Mouse (Mus musculus) kidney, postnatal 36 days (tissue): ENCODE measurements around the gene Rnf26.
A peak's percentile ranks its signal among the peaks of the same experiment; 100 is the strongest.

Experiments used
- DNase-seq, 2 experiments: peaks; one replicate each; pipeline ENCODE4 v3.0.0; 2021 to 2022; ENCODE audit warnings: mixed read lengths in 2 of 2

The Rnf26 gene

GRCm38 (mm10) chr9:44087761-44088455 lies 25.4 kb downstream of the Rnf26 start:
- peak; percentile 64 to 73 for DNase-seq

- peak; percentile 76 to 84 for DNase-seq
Observed at GRCm38 (mm10) chr9:44086960-44087359, 26.4 kb downstream of the Rnf26 start.

GRCm38 (mm10) chr9:44085741-44086665 lies 27.3 kb downstream of the Rnf26 start:
- DNase-seq = peak; percentile 79 to 81

- DNase-seq = no peak
Observed at GRCm38 (mm10) chr9:44085276-44085675, 28.0 kb downstream of the Rnf26 start.

- peak; percentile 98 to 100 for DNase-seq
Observed at GRCm38 (mm10) chr9:44084659-44085229, 28.6 kb downstream of the Rnf26 start.

GRCm38 (mm10) chr9:44084236-44084635 lies 29.1 kb downstream of the Rnf26 start:
- DNase-seq = no peak

- peak; percentile 84 to 93 for DNase-seq
Observed at GRCm38 (mm10) chr9:44083392-44084121, 29.8 kb downstream of the Rnf26 start.

GRCm38 (mm10) chr9:44082266-44082665 lies 31.1 kb downstream of the Rnf26 start:
- peak in 1 of 2 experiments; percentile 1 for DNase-seq

- no peak for DNase-seq
Observed at GRCm38 (mm10) chr9:44081581-44081980, 31.7 kb downstream of the Rnf26 start.

- DNase-seq = peak; percentile 78 to 79
Observed at GRCm38 (mm10) chr9:44080953-44081352, 32.4 kb downstream of the Rnf26 start.

- DNase-seq = peak; percentile 86 to 96
Observed at GRCm38 (mm10) chr9:44079997-44080780, 33.1 kb downstream of the Rnf26 start.

- DNase-seq = peak; percentile 93 to 96
Observed at GRCm38 (mm10) chr9:44078955-44079756, 34.2 kb downstream of the Rnf26 start.

GRCm38 (mm10) chr9:44078136-44078797 lies 35.0 kb downstream of the Rnf26 start:
- peak; percentile 67 to 75 for DNase-seq

GRCm38 (mm10) chr9:44077266-44077910 lies 35.9 kb downstream of the Rnf26 start:
- DNase-seq = no peak

GRCm38 (mm10) chr9:44076764-44077120 lies 36.6 kb downstream of the Rnf26 start:
- peak; percentile 85 to 93 for DNase-seq

GRCm38 (mm10) chr9:44075996-44076763 lies 37.1 kb downstream of the Rnf26 start:
- DNase-seq = peak; percentile 57 to 63

GRCm38 (mm10) chr9:44075276-44075995 lies 37.9 kb downstream of the Rnf26 start:
- peak; percentile 64 to 66 for DNase-seq
